Mouse (Mus musculus) E14TG2a.4 (cell line): ENCODE data around the gene Plekha7.

ENCODE experiments used
- CTCF ChIP-seq: conservative IDR thresholded peaks from 2 replicates; pipeline ENCODE4 v1.5.1; 2014; ENCODE audit warnings: low read length
- POU5F1 ChIP-seq: IDR thresholded peaks from 2 replicates; pipeline ENCODE4 v1.6.1; 2014; ENCODE audit warnings: low read length, borderline replicate concordance

GRCm38 (mm10) chr7:116237157-116237981, 70.8 kb downstream of the Plekha7 start:
- TF ChIP-seq CTCF (no peak), POU5F1 (no peak)
